Mouse (Mus musculus) C3H10T1/2 (cell line): ENCODE results near the gene Celsr1. TPM values are rescaled to one million over a fixed set of nuclear protein-coding genes. Genes with fewer than 3 reads are reported as not detected.

ENCODE experiments used
- polyA plus RNA-seq, 2 experiments: library from polyadenylated mRNA; unstranded; fragments of >200 nt; fragmentation: generic; extraction: Trizol; gene quantifications; one replicate each; pipeline ENCODE4 v1.2.1; 2012; ENCODE audit warnings: missing spikeins in 2 of 2

The Celsr1 gene
- polyA plus RNA-seq = under 1 TPM in 1 of 2 experiments, not detected in 1; under 0.01 TPM

DNA sequence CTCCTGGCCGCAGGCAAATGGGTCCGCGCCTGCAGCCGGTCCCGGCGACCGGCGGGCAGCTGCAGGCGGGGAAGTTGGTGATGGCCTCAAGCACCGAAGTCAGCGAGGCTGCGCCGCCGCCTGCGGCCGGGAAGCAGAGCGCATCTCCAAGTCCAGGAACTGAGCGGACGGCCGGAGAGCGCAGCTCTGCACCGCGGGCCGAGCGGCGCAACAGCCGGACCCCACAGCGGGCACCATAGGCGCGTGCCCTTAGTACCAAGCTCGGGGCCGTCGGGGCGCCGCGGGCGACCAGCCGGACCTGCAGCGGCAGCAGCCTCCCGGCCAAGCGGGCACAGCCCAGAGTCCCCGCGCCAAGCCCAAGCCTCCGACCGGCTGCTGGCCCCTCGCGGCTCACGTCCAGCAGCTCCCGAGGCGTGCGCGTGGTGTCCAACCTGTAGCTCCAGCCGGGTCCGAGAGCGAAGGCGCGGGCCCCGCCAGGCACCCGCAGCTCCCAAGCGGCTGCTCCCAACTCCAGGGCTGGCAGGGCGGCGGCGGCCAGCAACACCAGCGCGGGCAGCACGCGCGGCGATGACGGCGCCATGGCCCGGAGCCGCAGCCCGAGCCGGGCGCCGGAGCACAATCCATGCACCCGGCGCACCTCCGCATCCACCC, at the start of gene Celsr1:
Gene Celsr1 (minus strand): TSS at position 587 of the 651 bp plus-strand sequence.

DNA sequence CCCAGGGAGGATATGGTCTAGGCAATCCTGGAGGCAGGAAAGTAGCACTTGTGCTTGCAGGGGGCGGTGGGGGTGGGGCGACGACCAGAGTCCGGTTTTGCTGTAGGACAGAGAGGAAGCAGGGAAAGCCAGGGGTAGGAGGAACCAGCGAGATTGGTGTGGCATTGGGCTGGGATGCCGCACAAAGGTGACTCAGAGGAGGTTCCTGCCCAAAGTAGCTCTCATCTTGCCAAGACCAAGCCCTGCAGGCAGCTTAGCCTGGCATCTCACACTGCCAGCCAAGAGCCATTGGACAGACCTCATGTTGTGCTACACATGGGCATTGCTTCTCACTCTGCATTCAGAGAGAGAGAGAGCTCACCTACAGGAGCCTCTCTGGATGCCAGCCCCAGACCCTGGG, 23.8 kb upstream of the Celsr1 start, which contains the start of gene Gramd4:
Gene Gramd4 (plus strand): TSS at position 283 of the 400 bp plus-strand sequence.

DNA sequence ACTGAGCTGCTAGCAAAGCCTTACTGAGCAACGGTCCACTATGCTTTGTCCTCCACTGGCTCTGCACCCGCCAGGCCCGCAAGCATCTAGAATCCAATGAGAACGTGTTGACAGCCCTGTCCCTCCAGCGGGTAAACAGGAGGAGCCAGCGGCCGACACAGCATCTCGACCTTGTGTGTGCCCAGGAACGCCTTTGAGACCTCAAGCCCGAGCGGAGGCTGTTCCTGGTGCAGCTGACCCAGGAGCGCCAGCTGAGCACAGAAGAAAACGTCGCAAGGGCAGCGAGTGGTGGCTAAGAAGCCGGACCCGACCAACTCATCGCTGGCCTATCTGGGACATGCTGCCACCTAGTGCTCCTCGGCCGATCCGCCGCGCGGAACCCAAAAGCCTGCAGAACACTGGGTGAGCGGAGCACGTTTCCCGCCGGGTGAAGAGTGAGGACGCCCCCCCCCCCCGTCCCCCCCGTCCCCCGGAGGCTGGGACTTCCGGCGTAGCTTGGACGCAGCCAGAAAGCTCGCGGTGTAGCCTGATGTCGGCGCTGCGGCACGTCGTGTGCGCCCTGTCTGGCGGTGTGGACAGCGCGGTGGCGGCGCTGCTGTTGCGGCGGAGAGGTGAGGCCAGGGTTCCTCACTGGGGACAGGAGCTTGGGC, 154.6 kb downstream of the Celsr1 start, which contains the start of gene Trmu:
Gene Trmu (plus strand): TSS at position 465 of the 650 bp plus-strand sequence.

DNA sequence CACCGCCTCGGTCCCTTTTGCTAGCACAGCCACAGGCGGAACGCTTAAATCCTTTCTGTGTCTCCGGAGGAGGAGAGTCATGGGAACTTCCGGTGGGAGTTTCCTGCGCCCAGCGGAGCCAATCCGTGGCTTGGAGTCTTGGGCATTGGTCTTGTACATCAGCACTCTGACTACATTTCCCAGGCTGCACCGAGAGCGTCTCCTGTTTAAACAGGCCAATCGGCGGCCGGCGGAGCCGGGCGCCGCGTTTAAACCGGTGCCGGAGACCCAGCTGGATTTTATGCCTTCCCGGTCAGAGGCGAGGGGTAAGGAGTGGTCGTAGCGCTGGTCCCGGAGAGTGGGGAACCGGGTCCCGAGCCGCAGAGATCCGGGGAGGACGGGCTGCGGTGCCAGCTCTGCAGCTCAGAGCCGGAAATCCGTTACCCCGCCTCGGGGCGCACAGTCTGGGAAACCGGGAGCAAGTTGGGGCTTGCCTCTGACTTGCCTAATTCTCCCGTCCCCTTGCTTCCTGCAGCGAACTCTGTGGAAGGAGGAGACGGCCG, 174.0 kb downstream of the Celsr1 start, which contains the start of gene Gtse1:
Gene Gtse1 (plus strand): TSS at position 256 of the 542 bp plus-strand sequence.

Other genes with a start within 250 kb of the Celsr1 start
- 10 to 100 TPM; 13.8 to 19.0 TPM for gene Cdpf1, start 222.1 kb downstream of the Celsr1 start, polyA plus RNA-seq
- gene Pkdrej, start 212.0 kb downstream of the Celsr1 start, polyA plus RNA-seq = not detected
- gene Ttc38, start 201.5 kb downstream of the Celsr1 start, polyA plus RNA-seq = under 1 TPM; 0.04 to 0.13 TPM
- 10 to 100 TPM; 26.3 to 33.7 TPM for gene Gtse1, start 174.0 kb downstream of the Celsr1 start, polyA plus RNA-seq
- 10 to 100 TPM in 1 of 2 experiments, 1 to 10 TPM in 1; 5.7 to 22.6 TPM for gene Trmu, start 154.5 kb downstream of the Celsr1 start, polyA plus RNA-seq
- gene Gramd4, start 23.9 kb upstream of the Celsr1 start, polyA plus RNA-seq = 10 to 100 TPM in 1 of 2 experiments, 1 to 10 TPM in 1; 5.7 to 22.1 TPM
- 10 to 100 TPM in 1 of 2 experiments, 1 to 10 TPM in 1; 4.0 to 13.4 TPM for gene Cerk, start 152.4 kb upstream of the Celsr1 start, polyA plus RNA-seq
- gene Tbc1d22a, start 180.7 kb upstream of the Celsr1 start, polyA plus RNA-seq = 10 to 100 TPM; 13.5 to 36.9 TPM